Mouse (Mus musculus) kidney, adult 8-10 months (tissue): ENCODE data around the gene Vil1.

Experiments used
- DNase-seq, 2 experiments: peaks; one replicate each; pipeline ENCODE4 v3.0.0; 2022

Gene Vil1

DNA sequence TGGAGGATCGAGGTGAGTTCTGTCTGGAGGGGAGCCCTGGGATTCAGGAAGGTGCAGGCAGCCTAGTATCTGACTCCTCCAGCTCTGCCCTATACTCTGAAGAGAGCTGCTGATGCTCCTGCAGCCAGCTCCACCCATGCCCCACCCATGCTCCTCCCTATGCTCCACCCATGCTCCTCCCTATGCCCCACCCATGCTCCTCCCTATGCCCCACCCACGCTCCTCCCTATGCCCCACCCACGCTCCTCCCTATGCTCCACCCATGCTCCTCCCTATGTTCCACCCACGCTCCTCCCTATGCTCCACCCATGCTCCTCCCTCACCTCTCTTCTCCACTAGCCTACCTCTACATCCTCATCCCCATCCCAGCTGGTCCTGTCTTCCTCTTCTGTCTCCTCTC, 6.0 kb downstream of the Vil1 start:
- DNase-seq: peak; percentile 51 to 74

DNA sequence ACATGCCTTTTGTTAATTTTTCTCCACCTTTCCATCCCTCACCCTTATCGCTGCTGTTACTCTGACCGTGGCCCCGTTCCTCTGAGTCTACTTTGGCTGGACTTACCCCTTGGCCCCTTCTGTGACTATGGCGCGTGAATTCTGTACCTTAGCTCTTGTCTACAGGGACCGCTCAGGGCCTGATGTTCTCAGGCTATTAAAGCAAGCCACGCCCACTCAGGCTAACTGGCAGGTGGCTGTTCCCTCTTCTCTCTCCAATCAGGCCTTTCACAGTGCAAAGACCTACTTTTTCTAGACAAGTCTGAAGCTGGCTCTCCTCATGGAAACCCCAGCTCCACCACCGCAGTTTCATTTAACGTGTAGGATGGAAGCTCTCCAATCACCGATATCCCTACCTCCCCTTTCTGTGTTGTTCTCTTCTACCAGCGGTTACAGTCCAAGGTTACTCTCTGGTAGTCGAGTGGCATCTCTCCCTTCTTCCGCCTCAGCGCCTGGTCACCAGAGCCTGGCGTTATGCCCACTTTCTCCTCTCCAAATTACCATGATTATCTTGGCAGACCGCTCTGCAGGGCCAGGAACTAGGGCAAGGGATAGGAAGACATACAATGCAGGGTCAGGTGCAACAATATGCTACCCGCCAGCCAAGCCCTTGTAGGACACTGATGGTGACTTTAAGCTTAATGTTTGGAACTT, 9.7 kb downstream of the Vil1 start:
- peak; percentile 22 to 44 for DNase-seq

- no peak for DNase-seq
These were observed 10.2 kb downstream of the Vil1 start for GRCm38 (mm10) chr1:74419440-74419794.

DNA sequence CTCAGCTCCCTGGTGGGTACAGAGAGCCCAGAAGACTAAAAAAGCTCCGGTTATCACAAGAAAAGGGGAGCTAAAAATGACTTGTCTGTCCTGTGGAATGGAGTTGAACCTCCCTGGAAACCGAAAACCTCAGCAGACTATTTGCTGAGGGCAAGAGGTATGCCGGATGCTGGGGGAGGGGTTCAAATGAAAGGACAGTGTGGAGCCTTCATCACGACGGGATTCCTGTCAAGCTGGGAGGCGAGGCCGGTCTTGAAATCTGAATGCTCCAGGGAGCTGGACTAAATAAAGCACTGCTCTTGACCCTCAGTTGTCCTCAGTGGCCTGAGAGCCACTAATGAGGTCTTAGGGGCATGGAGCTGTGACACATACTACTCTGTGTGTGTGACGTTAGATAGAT, 14.0 kb downstream of the Vil1 start:
- DNase-seq: no peak

DNA sequence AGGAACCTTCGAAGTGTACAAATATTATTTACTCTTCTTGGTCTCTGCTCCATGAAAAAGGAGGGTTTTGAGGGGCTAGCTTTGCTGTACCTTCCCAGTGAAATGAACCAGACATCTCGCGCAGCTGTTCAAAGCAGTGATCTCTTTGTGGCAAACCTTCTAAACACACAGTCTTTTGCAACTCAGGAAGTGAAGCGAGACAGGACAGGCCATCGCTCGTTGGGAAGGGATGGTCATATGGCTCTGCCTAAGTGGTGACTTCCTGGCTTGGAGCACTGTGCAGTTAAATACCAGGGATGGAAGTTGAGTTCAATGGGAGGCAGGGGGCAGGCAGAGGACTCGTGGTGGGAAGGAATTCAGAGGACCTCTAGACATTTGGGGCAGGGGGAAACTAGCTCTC, 16.7 kb downstream of the Vil1 start:
- no peak for DNase-seq

DNA sequence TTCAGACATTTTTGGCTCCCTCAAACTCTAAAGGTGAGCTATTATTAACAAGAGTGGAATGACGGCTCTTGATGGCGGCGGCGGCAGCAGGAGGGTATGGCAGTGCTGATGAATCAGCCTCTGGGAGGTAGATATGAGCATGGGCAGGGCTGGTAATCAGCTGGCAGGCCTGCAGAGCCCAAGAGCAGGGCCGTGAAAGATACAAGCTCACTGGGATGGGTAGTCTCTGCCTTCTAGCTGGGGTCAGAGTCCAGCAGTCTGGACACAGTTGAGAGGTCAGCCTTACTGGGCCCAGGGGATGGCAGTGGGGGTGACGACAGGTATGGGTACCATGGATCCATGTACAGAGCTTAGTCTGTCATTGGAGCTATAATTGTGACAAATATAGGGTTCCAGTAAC, 24.0 kb downstream of the Vil1 start:
- peak; percentile 32 to 47 for DNase-seq

GRCm38 (mm10) chr1:74434596-74434995, 25.4 kb downstream of the Vil1 start:
- no peak for DNase-seq

DNA sequence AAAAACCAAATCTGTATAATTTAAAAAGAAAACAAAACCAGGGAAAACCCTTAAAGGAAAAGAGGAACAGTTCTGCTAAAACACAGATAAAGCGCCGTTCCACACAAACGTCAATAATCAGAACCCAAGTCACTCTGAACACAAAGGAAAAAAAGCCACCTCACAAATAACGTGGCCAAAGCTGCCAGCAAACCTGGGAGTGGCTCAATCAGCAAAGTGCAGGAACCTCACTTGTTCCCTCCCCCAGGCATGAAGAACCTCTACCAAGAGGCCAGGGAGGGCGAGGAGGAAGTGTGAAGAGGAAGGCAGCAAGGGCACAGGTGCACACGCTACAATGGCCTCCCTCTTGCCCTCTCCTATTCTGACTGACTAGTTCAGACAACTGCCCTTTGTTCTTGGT, 26.4 kb downstream of the Vil1 start:
- DNase-seq: no peak

GRCm38 (mm10) chr1:74437702-74438427, 28.7 kb downstream of the Vil1 start:
- no peak for DNase-seq

DNA sequence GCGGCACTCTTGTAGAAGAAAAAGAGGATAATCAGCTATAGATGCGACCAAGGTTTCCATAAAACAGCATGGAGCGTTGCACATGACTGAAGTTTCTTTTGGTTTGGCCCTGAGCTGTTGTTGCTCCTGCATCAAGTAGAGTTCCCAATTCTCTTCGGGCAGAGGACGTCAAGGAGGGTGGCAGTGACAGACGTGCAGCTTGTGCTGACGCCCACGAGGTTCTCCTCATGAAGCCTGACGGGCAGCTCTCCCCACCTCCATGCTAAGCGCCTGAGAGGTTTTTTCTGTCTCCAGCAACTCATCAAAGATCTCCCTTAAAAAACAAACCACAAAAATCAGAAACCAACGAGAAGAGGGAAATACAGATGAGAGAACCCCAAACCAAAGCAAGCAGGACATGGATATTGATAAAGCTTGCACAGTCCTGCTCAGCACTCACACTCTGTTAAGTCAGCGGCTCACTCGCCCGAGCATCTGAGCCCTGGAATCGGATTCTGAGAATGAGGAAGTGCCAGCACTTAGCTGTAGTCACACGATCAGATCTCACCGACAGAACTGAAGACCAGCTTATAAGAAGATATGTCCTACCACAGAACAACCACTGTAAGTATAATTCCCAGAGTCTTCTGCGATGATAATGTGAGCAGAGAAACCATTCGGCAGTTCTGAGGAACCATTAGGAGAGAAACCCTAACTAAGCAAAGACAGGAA, 30.1 kb downstream of the Vil1 start:
- no peak for DNase-seq

DNA sequence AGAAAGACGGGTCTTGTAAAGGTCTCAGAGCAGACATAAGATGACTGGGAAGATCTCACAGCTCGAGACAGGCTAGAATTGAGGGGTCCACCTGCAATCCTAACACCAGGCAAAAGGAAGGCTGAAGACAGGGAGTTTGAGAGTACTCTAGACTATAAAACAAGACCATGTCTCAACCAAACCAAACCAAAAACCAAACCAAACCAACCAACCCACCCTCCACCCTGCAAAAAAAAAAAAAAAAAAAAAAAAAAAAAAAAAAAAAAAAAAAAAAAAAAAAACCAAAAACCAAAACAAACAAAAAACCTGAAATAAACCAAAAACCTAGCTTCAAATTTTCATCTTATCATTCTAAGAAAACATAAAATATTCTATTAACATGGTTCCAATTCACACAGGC, 35.4 kb downstream of the Vil1 start:
- no peak for DNase-seq

- peak; percentile 45 to 52 for DNase-seq
These were observed 43.5 kb downstream of the Vil1 start for GRCm38 (mm10) chr1:74452611-74453045.

- DNase-seq: peak; percentile 15 to 60
These were observed 51.1 kb downstream of the Vil1 start for GRCm38 (mm10) chr1:74460273-74460672.
